Mouse (Mus musculus) B cell, adult 2 months (primary cell): ENCODE measurements at regions not wholly inside any gene's neighbourhood (a gene's known extent, or its start where the extent isn't known, plus 50 kb on each side); places are given as distances from the start of the nearest gene placed in this dataset.
A peak's percentile ranks its signal among the peaks of the same experiment; 100 is the strongest.

ENCODE experiments used
- DNase-seq, 2 experiments: peaks; one replicate each; pipeline ENCODE4 v3.0.0; 2022

DNA sequence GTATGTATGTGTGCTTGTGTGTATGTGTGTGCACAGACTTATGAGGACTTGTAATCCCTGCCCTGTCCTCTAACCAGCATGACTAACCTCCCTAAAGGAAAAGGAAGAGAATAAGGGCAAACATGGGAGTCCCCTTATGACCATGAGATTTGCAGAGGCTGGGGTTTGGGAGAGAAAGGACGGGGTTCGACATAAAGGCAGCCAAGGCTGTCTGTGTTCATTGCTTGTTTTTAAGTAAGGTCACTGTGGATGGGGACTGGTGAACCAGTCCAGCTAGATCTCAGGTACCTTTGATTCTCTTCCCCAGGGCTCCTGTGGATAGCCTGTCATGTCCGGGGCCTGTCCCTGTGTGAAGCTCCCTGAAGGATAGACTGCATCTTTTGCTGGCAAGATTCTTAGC lies 55.6 kb downstream of the Irf2bp2 start:
- no peak for DNase-seq

DNA sequence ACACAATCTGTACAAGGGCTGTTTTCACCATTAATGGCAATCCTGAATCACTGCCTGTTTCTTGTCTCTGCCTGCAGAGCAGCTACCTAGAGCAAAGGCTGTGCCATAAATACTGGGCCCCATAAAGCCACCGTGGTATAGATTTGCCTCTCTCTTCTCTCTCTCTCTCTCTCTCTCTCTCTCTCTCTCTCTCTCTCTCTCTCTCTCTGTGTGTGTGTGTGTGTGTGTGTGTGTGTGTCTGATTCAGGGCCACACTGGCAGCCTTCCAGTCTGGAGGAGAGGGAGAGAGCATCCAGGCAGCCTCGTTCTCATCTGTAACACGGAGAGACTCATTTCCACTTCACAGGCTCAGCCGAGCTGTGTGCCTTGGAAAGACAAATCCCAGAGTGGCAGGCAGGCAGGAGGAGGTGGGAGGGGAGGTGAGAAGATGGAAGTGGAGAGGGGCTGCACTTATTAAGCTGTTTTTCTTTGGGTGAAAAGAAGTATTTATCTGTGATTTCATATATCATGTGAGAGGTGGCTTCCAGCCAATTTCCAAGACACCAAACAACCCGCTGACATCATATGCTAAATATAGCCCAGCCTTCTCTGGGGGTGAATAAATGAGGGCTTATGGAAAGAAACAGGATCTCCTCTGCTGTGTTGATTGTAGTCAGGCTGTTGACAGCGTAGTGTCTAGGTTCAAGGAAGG lies 56.7 kb downstream of the Irf2bp2 start:
- DNase-seq: no peak

DNA sequence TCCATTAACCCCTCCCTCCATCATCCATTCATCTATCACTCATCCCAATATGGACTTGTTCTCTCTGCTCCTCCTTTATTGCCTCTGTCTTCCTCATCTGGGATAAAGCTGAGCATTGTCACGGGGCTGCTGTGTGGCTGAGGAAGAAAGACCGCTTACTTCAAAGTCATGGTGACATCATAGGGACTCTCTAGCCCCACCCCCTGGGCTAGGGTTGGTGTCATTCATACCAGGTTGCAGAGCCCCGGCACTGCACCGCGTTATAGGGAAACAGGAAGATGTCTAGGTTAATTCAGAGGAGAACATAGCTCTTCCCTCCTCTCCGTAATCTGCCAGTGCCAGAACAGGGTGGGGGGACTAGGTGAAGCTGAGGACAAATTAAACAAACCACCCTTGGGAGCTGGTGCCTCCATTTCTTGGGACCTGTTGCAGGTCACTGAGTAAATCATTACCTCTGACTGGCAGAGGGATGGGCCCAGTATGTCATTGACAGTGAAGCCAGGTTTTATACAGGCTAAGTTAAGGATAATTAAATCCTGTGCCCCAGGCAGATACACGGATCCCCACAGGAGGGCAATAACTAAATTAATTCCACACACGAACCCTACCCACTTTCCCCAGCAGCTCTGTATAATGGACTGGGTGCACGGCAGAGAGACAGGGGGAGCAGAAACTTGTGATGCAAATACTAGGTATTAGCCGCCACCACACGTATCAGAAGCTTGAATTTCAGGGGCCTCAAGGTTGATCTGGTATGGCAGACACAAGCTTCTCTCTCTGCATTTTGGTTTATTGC lies 57.5 kb downstream of the Irf2bp2 start:
- DNase-seq: peak; percentile 38 to 44

DNA sequence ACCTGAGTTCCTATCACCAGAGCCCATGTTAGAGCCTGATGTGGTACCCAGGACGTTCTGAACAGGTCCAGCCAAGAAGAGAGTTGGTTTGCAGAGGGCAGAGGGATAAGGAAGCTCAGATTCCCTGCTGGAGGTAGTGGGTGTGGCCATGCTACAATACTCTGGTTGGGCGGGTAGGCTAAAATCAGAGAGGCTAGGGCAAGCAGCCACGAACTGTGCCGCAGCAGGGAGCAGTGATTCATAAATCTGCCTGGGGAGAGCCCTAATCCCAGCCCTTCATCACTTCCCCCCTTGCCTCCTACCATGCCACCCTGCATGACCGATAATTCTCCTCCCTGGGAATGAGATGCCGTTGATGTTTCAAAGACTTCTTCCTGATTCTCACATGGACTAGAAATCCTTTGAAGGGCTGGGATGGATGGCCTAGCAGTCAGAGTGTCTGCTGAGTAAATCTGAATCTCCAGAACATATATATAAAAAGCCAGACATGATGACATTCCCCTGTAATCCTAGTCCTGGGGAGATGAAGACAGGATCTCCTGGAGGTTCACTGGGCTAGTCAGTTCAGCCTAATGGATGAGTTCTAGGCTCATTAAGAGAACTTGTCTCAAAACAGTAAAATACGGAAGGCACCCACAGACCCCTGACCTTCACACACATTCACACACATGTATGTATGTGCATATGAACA lies 57.6 kb upstream of the Tarbp1 start:
- no peak for DNase-seq

DNA sequence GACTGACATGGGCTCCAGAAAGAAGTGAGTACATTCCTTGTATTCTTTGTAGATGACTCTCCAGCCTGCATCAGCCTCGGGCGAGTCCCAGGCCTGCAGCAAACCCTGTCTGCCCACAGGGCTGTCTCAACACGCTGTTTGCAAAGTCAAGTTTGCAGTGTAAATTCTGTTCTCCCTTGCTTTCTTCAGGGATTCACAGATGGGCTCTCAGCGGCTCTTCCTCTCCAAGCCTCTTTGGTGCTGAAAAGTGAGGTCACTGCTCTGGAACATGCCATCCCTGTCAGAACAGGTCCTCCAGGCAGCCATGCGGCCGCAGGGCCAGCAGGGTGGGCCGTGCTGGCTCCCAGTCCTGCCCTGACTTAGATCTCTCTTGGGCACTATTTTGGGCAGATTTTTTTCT lies 56.6 kb upstream of the Tarbp1 start:
- no peak for DNase-seq

DNA sequence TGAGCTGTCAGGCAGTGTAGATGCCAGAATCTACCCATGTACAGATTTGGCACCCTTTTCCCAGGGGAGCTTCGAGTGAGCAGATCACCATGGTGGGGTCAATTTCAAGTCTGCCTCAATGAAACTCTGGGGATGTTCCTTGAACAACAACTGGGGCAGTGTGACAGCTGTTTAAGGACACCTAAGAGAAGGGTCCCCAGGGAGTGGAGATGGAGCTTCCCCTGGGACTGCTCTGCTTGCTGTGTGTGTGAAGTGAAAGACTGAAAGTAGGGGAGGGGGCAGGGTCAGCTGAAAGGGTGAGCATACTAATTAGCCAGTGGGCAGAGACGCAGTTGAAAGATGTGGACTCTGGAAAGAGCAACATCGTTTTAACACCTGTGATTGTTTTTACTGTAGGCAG lies 54.5 kb upstream of the Tarbp1 start:
- DNase-seq: peak in 1 of 2 experiments; percentile 19

DNA sequence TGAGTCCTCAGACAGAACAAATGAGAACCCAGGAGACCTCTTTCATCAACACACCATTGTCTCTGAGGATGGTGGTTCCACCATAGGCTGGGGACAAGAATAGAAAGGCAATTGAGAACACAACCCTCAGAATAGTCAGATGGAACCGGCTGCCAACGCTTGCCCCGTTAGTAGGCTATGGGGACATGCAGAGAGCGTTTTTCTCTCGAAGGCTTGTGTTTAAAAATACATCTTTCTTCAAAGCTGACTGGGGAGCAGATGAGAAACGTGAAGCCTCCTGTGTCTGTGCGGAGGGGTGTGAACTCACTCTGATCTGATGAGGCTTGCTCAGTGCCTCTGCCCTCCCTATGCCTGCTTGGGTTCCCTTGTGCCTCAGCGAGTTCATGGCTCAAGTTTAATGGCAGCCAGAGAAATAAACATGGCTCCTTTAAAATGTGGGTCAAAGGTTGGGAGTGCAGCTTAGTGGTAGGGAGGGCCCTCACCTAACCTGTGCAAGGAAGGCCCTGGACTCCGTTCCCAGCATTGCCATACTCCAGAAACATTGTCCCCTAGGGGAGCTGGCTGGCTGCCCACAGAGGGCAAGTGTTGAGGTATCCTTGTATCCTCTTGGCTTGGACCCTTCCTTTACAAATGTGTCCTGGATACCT lies 53.7 kb upstream of the Tarbp1 start:
- no peak for DNase-seq

DNA sequence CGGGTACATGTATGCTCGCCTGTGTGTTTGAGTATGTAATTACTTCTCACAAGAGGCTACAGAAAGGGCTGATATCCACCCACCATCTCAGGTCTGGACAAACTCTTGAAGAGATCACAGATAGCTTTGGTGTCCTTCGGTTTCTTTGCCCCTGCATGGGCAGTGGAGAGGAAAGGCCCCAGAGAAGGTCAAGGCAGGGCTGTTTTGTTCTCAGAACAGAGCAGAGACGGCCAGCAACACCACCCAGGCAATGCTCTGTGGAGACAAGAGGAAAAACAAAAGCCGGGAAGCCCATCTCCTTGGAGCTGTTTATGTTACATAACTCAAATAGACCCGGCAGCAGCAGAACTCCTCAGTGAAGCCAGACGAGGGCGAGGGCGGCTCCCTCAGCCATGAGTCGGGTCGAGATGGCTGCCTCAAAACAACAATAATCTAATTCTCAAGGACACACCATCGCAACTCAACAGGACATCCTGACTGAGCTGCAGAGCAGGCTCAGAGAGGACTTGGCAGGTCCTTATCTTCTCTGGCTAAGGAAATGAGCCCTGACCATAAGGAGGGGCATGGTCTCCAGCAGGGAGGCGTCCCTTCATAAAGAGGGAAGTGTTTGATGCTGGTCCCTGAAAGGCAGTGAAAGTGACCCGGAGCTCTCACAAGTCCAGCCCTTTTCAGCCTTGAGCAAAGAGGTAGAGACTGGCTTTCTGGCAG lies 52.2 kb upstream of the Tarbp1 start:
- no peak for DNase-seq

DNA sequence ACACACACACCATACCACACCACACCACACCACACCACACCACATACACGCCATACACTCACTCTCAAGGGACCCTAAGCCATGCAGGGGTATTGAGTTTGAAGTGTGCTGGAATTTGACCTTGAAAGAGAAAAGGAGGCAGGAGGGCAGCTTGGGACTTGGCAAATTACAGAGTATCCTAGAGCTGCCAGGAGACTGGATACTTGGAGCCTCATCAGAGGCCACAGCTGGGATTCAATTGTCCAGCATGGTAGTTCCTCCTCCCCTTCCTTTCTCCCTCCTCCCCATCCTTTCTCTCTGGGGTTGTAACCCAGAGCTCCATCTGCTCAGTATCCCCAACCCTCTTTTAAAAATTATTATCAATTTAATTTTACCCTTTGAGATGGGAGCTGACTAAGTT lies 50.7 kb upstream of the Tarbp1 start:
- no peak for DNase-seq
